Mouse (Mus musculus): ENCODE results near the gene Bri3.

Bri3 gene

GRCm38 (mm10) chr5:144234714-144235113 lies 9.5 kb upstream of the Bri3 start:
- DNase-seq: no peak

- no peak for DNase-seq
Measured at GRCm38 (mm10) chr5:144238969-144239368, 5.3 kb upstream of the Bri3 start.

GRCm38 (mm10) chr5:144245592-144245991 lies 1.4 kb downstream of the Bri3 start:
- no peak for DNase-seq

DNA sequence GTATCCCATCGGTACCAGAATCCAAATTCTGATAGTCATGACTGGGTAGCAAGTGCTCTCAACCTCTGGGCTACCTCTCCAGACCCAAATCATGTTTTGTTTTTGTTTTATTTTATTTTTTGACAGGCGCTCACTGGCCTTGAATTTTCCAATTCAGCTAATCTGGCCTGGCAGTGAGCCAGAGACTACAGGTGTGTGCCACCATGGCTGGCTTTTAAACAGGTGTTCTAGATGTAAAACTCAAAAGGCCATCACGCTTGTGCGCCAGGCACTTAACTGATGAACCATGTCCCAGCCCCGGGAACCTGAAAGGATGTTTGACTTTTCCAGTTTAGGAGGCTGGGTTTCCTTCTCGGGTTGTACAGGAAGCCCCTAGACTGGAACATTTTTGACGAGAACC lies 2.4 kb downstream of the Bri3 start:
- DNase-seq: no peak

DNA sequence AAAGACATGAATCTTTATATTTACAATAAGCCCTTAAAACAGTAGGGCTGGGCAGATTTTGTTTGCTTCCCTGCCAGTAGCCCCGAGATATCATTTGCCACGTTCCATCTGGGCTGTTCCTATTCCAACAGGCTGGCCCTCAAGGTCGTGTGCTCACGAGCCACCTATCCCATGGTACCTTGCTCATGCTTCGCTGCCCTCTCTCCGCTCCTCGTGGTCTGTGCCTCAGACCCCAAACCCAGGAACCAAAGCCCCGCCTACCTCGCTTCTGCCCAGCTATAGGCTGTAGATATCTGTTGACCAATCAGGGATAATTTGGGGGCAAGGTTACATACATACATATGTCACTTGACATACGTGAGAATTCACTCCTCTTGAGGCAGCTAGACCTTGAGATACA lies 3.1 kb downstream of the Bri3 start:
- no peak for DNase-seq

GRCm38 (mm10) chr5:144247906-144248585 lies 3.8 kb downstream of the Bri3 start:
- DNase-seq: no peak

DNA sequence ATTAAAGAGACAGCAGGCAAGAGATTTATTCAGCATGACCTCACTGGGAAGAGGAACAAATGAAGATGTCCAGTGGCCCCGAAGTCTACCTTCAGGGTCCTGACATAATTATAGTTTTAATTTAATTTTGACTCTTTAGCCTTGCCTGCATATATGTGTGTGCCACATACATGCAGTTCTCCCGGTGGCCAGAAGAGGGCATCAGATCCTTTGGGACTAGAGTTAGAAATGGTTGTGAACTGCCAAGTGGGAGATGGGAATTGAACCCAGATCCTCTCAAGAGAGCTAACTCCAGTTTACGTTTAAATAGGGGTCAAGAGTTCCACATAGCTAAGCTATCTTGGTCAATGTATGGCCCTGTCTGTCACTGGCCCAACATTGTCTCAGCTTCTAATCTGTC lies 5.6 kb downstream of the Bri3 start:
- DNase-seq: no peak

DNA sequence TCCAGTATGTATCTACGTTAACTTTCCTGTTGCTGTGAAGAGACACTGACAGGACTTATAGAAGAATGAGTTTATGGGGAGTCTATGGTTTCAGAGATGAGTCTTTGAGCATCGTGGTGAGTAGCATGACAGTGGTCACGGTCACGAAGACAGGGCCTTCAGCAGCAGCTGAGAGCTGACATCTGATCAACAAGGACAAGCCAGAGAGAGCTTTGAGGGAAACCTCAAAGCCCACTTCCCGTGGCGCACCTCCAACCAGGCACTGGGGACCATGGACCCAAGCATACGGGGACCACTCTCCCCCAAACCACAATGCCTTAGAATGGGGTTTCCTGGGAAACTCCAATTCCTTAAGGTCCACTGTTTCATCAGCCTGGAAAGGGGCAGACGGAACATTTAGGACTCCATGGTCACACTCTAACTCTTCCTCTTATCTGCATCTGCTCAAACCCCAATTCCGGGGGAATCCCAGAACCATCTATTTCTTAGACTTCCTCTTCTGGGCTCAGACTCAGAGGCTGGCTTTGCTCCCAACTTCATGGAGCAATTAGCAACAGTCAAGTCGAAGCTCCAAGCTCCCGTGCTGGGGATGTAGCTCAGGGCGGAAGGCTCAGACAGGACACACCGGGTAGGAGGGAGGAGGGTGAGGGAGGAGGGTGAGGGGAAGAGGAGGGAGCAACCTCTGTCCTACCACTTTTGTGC lies 7.8 kb downstream of the Bri3 start:
- no peak for DNase-seq

DNA sequence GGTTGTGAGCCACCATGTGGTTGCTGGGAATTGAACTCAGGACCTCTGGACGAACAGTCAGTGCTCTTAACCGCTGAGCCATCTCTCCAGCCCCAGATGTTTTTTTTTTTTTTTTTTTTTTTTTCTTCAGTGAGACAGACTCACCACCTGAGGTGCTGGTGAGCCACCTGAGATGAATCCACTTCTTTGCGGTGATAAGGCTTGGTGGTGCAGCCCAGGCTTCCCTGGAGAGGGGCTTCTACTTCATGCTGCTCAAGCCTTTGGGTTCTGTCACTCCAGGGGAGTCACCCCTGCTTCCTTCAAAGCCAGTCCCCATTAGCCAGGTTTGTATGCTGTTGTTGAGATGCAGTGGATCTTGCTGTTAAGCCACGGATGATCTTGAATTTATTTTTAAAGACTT lies 9.0 kb downstream of the Bri3 start:
- DNase-seq: no peak

- DNase-seq: no peak
Measured at GRCm38 (mm10) chr5:144254122-144254810, 10.0 kb downstream of the Bri3 start.

- DNase-seq: peak; percentile 85
Measured at GRCm38 (mm10) chr5:144254811-144255631, 10.8 kb downstream of the Bri3 start.

DNA sequence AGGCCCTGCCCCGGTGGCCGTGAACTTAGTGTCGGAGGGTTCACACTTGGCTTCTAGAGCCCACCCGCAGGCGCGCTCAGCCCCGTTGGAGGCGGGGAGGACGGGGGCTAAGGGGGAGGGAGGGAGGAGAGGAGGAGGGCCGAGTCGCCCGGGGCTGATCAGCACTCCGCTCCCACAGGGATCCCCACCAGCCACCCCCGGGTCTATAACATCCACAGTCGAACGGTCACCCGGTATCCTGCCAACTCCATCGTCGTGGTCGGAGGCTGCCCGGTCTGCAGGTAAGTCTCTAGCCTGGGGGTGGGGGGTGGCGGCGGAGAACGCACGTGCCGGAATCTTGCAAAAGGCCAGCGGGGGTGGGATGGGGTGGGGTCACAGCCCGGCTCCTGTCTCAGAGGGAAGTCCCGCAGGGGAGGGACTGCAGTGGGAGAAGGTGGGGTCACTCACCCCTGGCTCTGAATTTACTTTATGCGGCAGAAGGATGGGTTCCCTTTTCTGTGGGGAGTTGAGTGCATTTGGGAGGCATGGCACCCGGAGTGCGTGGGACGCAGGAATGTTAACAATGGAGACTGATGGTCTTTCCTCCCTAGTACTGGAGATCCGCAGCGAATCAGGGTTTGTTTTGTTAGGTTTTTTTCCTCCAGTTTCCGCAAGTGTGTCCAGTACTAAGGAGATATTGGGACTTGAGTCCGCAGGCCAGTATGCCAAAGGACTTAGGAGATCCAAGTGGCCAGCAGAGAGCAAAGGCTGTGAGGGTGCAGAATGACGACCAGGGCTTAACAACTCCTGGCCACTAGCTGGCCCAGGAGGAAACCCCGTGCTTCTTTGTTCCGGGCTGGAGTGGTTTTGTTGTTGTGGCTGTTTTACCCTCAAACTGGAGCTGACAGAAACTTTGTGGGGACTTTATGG lies 11.6 kb downstream of the Bri3 start:
- peak; percentile 45 for DNase-seq

DNA sequence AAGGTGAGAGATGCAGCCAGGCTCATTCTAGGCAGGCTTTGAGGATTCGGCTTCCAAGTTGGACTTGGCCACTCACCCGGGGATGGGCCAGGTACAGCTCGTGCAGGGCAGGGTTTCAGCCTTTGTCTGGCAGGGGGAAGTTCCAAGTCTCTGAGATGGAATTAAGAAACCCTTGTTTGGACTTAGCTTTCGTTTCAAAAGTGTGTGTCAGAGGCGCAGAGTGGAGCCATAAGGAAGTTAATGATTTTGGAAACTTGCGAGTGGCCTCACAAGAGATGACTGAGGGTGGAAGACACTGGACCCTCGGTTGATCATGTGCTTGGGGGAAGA lies 12.3 kb downstream of the Bri3 start:
- DNase-seq: no peak

GRCm38 (mm10) chr5:144256888-144257287 lies 12.7 kb downstream of the Bri3 start:
- DNase-seq: no peak

DNA sequence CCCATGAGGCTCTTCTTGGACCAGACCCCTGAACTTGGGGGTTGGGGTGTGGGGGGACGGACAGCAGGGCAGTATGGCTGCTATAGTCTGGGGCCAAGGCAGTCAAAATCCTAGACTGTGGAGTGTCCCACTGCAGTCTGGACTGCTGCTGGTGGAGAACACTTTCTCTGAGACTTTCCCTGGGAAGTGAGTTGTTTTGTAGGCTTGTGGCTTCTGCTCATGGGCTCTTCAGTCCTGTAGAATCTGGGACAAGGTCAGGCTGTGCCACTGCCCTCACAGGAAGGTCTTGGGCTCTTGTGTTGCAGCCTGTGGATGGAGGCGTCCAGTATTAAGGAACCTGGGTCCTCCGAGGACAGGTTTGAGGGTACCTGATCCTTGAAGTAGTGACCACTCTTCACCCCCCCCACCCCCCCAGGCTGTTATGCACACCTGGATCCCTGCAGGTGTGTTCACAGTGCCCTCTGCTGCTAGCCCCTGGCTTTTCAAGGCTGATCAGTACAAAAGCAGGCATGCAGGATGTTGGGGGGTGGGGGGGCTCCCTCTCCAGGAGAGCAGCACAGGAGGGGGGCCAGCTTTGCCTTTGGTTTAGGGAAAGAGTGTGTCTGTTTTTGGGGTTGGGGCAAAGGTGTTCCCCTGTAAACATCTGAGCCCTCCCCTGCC lies 13.3 kb downstream of the Bri3 start:
- no peak for DNase-seq

DNA sequence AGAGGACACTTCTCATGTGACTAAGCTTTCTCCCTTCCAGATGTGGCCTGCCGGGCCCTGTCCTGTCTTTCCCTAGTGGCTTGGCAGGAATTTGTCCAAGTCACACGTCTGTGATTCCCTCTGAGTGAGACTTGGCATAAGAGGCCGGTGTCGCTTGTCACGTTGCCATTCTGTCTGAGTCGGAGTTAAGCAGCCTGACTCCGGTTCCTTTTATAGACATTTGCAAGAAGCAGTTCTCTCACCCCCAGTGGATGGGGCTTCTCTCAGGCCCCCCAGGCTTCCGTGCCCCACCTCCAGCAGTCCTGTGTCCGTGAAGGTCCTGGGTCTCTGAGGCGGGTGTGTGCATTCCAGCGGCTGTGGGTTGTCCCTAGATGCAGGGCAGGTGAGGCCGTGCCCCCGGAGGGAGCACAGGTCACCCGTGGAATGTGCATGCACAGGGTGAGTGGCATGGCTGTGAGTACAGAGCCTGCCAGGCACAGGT lies 13.9 kb downstream of the Bri3 start:
- no peak for DNase-seq

DNA sequence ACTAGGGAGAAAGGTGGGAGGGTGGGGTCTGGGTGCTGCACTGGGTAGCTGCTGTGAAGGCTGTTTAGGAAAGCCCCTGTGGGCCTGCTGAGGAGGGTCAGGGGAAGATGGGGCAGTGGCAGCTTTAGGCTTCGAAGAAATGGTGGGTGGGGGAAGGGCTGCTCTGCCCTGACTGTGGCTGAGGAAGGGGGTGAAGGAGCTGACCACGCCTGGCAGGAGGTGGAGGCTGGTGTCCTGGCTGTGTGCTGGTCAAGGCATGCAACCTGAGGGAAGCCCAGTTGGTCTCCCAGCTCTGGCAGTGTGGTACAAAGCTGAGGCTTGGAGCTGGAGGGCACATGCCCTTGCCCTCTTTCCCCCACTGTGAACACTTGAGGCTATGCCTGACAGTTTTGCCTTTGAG lies 14.4 kb downstream of the Bri3 start:
- DNase-seq: no peak

DNA sequence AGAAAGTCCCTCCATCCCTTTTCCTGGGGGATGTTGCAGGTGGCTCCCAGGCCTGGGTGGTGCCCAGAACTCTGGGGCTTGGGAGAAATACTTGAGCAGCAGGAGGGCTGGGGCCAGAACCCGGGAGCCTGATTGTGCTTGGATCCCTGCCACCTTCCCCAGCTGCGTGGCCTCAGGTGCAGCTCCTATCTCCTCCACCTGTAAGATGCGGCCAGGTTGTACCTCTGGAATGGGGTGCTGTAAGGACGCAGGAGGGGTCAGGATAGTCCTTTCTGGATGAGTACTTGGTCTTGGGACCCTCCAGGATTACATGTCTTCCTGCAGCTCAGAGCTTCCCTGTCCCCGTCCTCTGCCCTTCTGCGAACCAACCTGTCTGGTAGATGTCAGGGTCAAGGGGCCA lies 15.0 kb downstream of the Bri3 start:
- DNase-seq: no peak

DNA sequence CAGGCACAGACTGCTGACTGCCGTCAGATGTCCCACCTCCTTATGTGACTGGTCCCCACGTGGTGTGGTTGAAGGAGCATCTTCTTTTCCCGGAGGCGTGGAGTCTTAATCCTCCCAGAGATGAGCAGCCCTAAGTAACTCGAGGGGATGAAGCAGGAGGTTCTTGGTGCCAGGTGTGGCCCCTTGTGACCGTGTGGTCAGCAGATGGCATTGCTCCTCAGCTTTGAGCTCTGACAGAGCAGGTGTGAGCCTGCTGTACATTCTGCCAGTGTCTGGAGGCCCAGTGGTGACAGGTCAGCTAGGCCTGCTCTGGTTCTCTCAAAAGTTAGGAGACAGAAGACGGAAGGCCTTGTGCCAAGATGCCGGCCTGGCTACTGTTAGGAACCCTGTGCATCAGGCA lies 16.2 kb downstream of the Bri3 start:
- DNase-seq: no peak

- no peak for DNase-seq
Measured at GRCm38 (mm10) chr5:144261309-144261708, 17.1 kb downstream of the Bri3 start.

GRCm38 (mm10) chr5:144261829-144262228 lies 17.6 kb downstream of the Bri3 start:
- no peak for DNase-seq

- no peak for DNase-seq
Measured at GRCm38 (mm10) chr5:144263082-144263481, 18.8 kb downstream of the Bri3 start.

All from right cerebral cortex, adult 18-20 months (tissue).